Mouse (Mus musculus): Measurements from ENCODE around the gene Anp32e. TPM values are rescaled to one million over a fixed set of nuclear protein-coding genes. Genes with fewer than 3 reads are reported as not detected.

The Anp32e gene
- polyA plus RNA-seq, 1 experiment from 2014 or later, result 185 TPM

GRCm38 (mm10) chr3:95931471-95931870 is 2.4 kb downstream of the Anp32e start:
- peak overlapping the region; percentile 99; the same call in 1 of the 2 replicates for H3K9ac ChIP-seq
- no peak for ATAC-seq
- H3K4me1 ChIP-seq, result peaks cover 40% of the 10 kb centered on the region
- no peaks in the 10 kb centered on the region for H3K27me3 ChIP-seq (replicated peaks)
- peak overlapping the region; percentile 87; the same call in 1 of the 2 replicates for H3K4me3 ChIP-seq
- no peak overlapping the region for H3K27ac ChIP-seq
- WGBS (ENCODE audit: insufficient replicate concordance), result 88% methylated on average over 1 of the region's 1 CpGs
- peak overlapping the region; percentile 77 for H3K4me2 ChIP-seq
- H3K36me3 ChIP-seq, result peaks cover 39% of the 10 kb centered on the region
- H3K9me3 ChIP-seq (replicated peaks), result no peaks in the 10 kb centered on the region

- Histone ChIP-seq H3K9me3 (replicated peaks) (no peaks in the 10 kb centered on the region), H3K27ac (no peak overlapping the region), H3K4me2 (no peak overlapping the region; the same call in 1 of the 2 replicates), H3K27me3 (replicated peaks) (no peaks in the 10 kb centered on the region), H3K9ac (no peak overlapping the region), H3K4me1 (peaks cover 40% of the 10 kb centered on the region), H3K4me3 (no peak overlapping the region), H3K36me3 (peaks cover 46% of the 10 kb centered on the region)
- WGBS (ENCODE audit: insufficient replicate concordance), result 59% methylated on average over 1 of the region's 1 CpGs
- no peak for ATAC-seq
Measured at GRCm38 (mm10) chr3:95932157-95932556, 3.1 kb downstream of the Anp32e start.

- no peaks in the 10 kb centered on the region for H3K27me3 ChIP-seq (replicated peaks)
- no peak overlapping the region; the same call in 1 of the 2 replicates for H3K4me2 ChIP-seq
- no peak overlapping the region for H3K27ac ChIP-seq
- ATAC-seq, result no peak
- H3K9me3 ChIP-seq (replicated peaks), result no peaks in the 10 kb centered on the region
- no peak overlapping the region for H3K4me3 ChIP-seq
- H3K4me1 ChIP-seq, result peaks cover 40% of the 10 kb centered on the region
- H3K36me3 ChIP-seq, result peaks cover 50% of the 10 kb centered on the region
- H3K9ac ChIP-seq, result no peak overlapping the region
- 83% methylated on average over 7 of the region's 7 CpGs for WGBS (ENCODE audit: insufficient replicate concordance)
Measured at GRCm38 (mm10) chr3:95932566-95932965, 3.5 kb downstream of the Anp32e start.

- Histone ChIP-seq H3K4me1 (peaks cover 35% of the 10 kb centered on the region), H3K4me3 (no peak overlapping the region), H3K9me3 (replicated peaks) (no peaks in the 10 kb centered on the region), H3K27me3 (replicated peaks) (no peaks in the 10 kb centered on the region), H3K9ac (no peak overlapping the region), H3K36me3 (peaks cover 57% of the 10 kb centered on the region), H3K4me2 (no peak overlapping the region), H3K27ac (no peak overlapping the region)
- WGBS (ENCODE audit: insufficient replicate concordance), result 90% methylated on average over 7 of the region's 7 CpGs
- ATAC-seq, result no peak
Measured at GRCm38 (mm10) chr3:95933111-95933750, 4.2 kb downstream of the Anp32e start.

GRCm38 (mm10) chr3:95934448-95934847 is 5.4 kb downstream of the Anp32e start:
- peaks cover 33% of the 10 kb centered on the region for H3K4me1 ChIP-seq
- no peak overlapping the region for H3K4me3 ChIP-seq
- WGBS (ENCODE audit: insufficient replicate concordance), result 76% methylated on average over 1 of the region's 1 CpGs
- no peaks in the 10 kb centered on the region for H3K27me3 ChIP-seq (replicated peaks)
- no peak overlapping the region for H3K4me2 ChIP-seq
- H3K36me3 ChIP-seq, result peaks cover 69% of the 10 kb centered on the region
- no peaks in the 10 kb centered on the region for H3K9me3 ChIP-seq (replicated peaks)
- H3K9ac ChIP-seq, result no peak overlapping the region
- H3K27ac ChIP-seq, result no peak overlapping the region
- ATAC-seq, result no peak

GRCm38 (mm10) chr3:95938217-95938616 is 9.2 kb downstream of the Anp32e start:
- Histone ChIP-seq H3K4me1 (0 out of 2 replicates have a peak, but pooled peaks cover 3% of the 10 kb centered on the region), H3K4me2 (no peak overlapping the region), H3K4me3 (no peak overlapping the region), H3K36me3 (peaks cover 97% of the 10 kb centered on the region), H3K9me3 (replicated peaks) (no peaks in the 10 kb centered on the region), H3K9ac (no peak overlapping the region), H3K27me3 (replicated peaks) (no peaks in the 10 kb centered on the region), H3K27ac (no peak overlapping the region)
- 96% methylated on average over 8 of the region's 8 CpGs for WGBS (ENCODE audit: insufficient replicate concordance)
- ATAC-seq, result no peak

- no peak overlapping the region for H3K27ac ChIP-seq
- H3K4me3 ChIP-seq, result no peak overlapping the region
- no peak overlapping the region for H3K4me2 ChIP-seq
- H3K36me3 ChIP-seq, result peaks cover 96% of the 10 kb centered on the region
- H3K4me1 ChIP-seq, result no peaks in the 10 kb centered on the region
- ATAC-seq, result no peak
- H3K27me3 ChIP-seq (replicated peaks), result no peaks in the 10 kb centered on the region
- 85% methylated on average over 15 of the region's 15 CpGs for WGBS (ENCODE audit: insufficient replicate concordance)
- no peak overlapping the region for H3K9ac ChIP-seq
- H3K9me3 ChIP-seq (replicated peaks), result no peaks in the 10 kb centered on the region
Measured at GRCm38 (mm10) chr3:95938835-95939234, 9.8 kb downstream of the Anp32e start.

- H3K4me1 ChIP-seq, result no peaks in the 10 kb centered on the region
- WGBS (ENCODE audit: insufficient replicate concordance), result 69% methylated on average over 6 of the region's 6 CpGs
- no peak overlapping the region for H3K4me2 ChIP-seq
- H3K9ac ChIP-seq, result no peak overlapping the region
- peaks cover 96% of the 10 kb centered on the region for H3K36me3 ChIP-seq
- H3K27me3 ChIP-seq (replicated peaks), result no peaks in the 10 kb centered on the region
- H3K27ac ChIP-seq, result no peak overlapping the region
- H3K9me3 ChIP-seq (replicated peaks), result no peaks in the 10 kb centered on the region
- no peak overlapping the region for H3K4me3 ChIP-seq
- ATAC-seq, result peak; percentile 27; the same call in 1 of the 2 replicates
Measured at GRCm38 (mm10) chr3:95942749-95943148, 13.7 kb downstream of the Anp32e start.

- 94% methylated on average over 7 of the region's 7 CpGs for WGBS (ENCODE audit: insufficient replicate concordance)
- no peak overlapping the region for H3K4me3 ChIP-seq
- H3K27me3 ChIP-seq (replicated peaks), result no peaks in the 10 kb centered on the region
- no peak overlapping the region for H3K4me2 ChIP-seq
- no peak overlapping the region for H3K9ac ChIP-seq
- H3K4me1 ChIP-seq, result 0 out of 2 replicates have a peak, but pooled peaks cover under 1% of the 10 kb centered on the region
- no peaks in the 10 kb centered on the region for H3K9me3 ChIP-seq (replicated peaks)
- H3K36me3 ChIP-seq, result peaks cover 96% of the 10 kb centered on the region
- no peak for ATAC-seq
- H3K27ac ChIP-seq, result no peak overlapping the region
Measured at GRCm38 (mm10) chr3:95943226-95943625, 14.2 kb downstream of the Anp32e start.

- WGBS (ENCODE audit: insufficient replicate concordance), result 85% methylated on average over 8 of the region's 8 CpGs
- H3K27ac ChIP-seq, result no peak overlapping the region
- no peak overlapping the region for H3K9ac ChIP-seq
- no peak overlapping the region for H3K4me2 ChIP-seq
- H3K27me3 ChIP-seq (replicated peaks), result no peaks in the 10 kb centered on the region
- H3K4me1 ChIP-seq, result peaks cover 15% of the 10 kb centered on the region
- no peak overlapping the region for H3K4me3 ChIP-seq
- ATAC-seq, result no peak
- no peaks in the 10 kb centered on the region for H3K9me3 ChIP-seq (replicated peaks)
- H3K36me3 ChIP-seq, result peaks cover 88% of the 10 kb centered on the region
Measured at GRCm38 (mm10) chr3:95944742-95945141, 15.7 kb downstream of the Anp32e start.

GRCm38 (mm10) chr3:95945731-95946240 is 16.7 kb downstream of the Anp32e start:
- no peak for ATAC-seq
- WGBS (ENCODE audit: insufficient replicate concordance), result 87% methylated on average over 14 of the region's 14 CpGs
- Histone ChIP-seq H3K27me3 (replicated peaks) (no peaks in the 10 kb centered on the region), H3K9me3 (replicated peaks) (no peaks in the 10 kb centered on the region), H3K27ac (no peak overlapping the region), H3K4me3 (no peak overlapping the region), H3K4me2 (no peak overlapping the region), H3K9ac (no peak overlapping the region), H3K36me3 (peaks cover 78% of the 10 kb centered on the region), H3K4me1 (peaks cover 21% of the 10 kb centered on the region)

- ATAC-seq, result no peak
Measured at GRCm38 (mm10) chr3:95948325-95948724, 19.3 kb downstream of the Anp32e start.

More at GRCm38 (mm10) chr3:95948325-95948724, 19.3 kb downstream of the Anp32e start:
- Histone ChIP-seq H3K4me2 (no peak overlapping the region), H3K27me3 (replicated peaks) (no peaks in the 10 kb centered on the region), H3K9ac (no peak overlapping the region), H3K27ac (no peak overlapping the region), H3K4me1 (peaks cover 37% of the 10 kb centered on the region), H3K4me3 (no peak overlapping the region), H3K36me3 (peaks cover 52% of the 10 kb centered on the region), H3K9me3 (replicated peaks) (no peaks in the 10 kb centered on the region)
- 86% methylated on average over 5 of the region's 5 CpGs for WGBS (ENCODE audit: insufficient replicate concordance)
